Mouse (Mus musculus) ZHBTc4 (cell line): ENCODE data around the gene Fbxl3.

Source experiments
- DNase-seq: peaks from one replicate; pipeline ENCODE4 v3.0.0-alpha.2; 2011; ENCODE audit warnings: low read depth, low spot score

The Fbxl3 gene

GRCm38 (mm10) chr14:103046677-103047076 is 52.7 kb downstream of the Fbxl3 start, which contains the start of gene Acod1:
Gene Acod1 (plus strand): TSS chr14:103046977.
- DNase-seq = no peak

- DNase-seq = no peak
Measured at GRCm38 (mm10) chr14:103037016-103037415, 62.4 kb downstream of the Fbxl3 start.

GRCm38 (mm10) chr14:103034076-103034475 is 65.3 kb downstream of the Fbxl3 start:
- no peak for DNase-seq

- DNase-seq = peak; percentile 44
Measured at GRCm38 (mm10) chr14:103033271-103033823, 66.0 kb downstream of the Fbxl3 start.
